Mouse (Mus musculus) kidney, adult 9 months (tissue): Measurements from ENCODE around the gene Cdk1.
A peak's percentile ranks its signal among the peaks of the same experiment; 100 is the strongest.

ENCODE experiments used
- DNase-seq: peaks from one replicate; pipeline ENCODE4 v3.0.0; 2022

The Cdk1 gene

GRCm38 (mm10) chr10:69305600-69305999 is 47.1 kb downstream of the Cdk1 start:
- DNase-seq = peak; percentile 86

GRCm38 (mm10) chr10:69304819-69305218 is 47.9 kb downstream of the Cdk1 start:
- DNase-seq = no peak

- no peak for DNase-seq
Observed at GRCm38 (mm10) chr10:69302667-69303066, 50.1 kb downstream of the Cdk1 start.

- no peak for DNase-seq
Observed at GRCm38 (mm10) chr10:69299985-69300384, 52.8 kb downstream of the Cdk1 start.

GRCm38 (mm10) chr10:69295919-69296318 is 56.8 kb downstream of the Cdk1 start:
- DNase-seq = no peak

GRCm38 (mm10) chr10:69290736-69291135 is 62.0 kb downstream of the Cdk1 start:
- no peak for DNase-seq

GRCm38 (mm10) chr10:69288720-69289119 is 64.0 kb downstream of the Cdk1 start:
- no peak for DNase-seq

GRCm38 (mm10) chr10:69288086-69288485 is 64.7 kb downstream of the Cdk1 start:
- no peak for DNase-seq

GRCm38 (mm10) chr10:69286939-69287338 is 65.8 kb downstream of the Cdk1 start:
- no peak for DNase-seq
